Mouse (Mus musculus) ES-E14 (cell line): Measurements from ENCODE around the gene Noxred1. TPM values are rescaled to one million over a fixed set of nuclear protein-coding genes. Genes with fewer than 3 reads are reported as not detected.
A peak's percentile ranks its signal among the peaks of the same experiment; 100 is the strongest.
"Not testable (repeated sequence)": the region's sequence is repeated elsewhere in the genome, so short reads cannot be mapped to it uniquely, and the experiment has no call there.

Experiments
- DNase-seq: peaks from one replicate; pipeline ENCODE4 v3.0.0-alpha.2; 2013; ENCODE audit warnings: low read depth, low spot score
- H3K27ac ChIP-seq: 2 replicates; pipeline ENCODE4 v1.5.1; 2012; ENCODE audit warnings: low read depth, mild to moderate bottlenecking, low read length, moderate library complexity, mixed read lengths; ENCODE audit not compliant: poor library complexity, insufficient read depth, severe bottlenecking
- H3K36me3 ChIP-seq: 2 replicates; pipeline ENCODE4 v1.6.1; 2012; ENCODE audit warnings: mild to moderate bottlenecking, low read length, moderate library complexity, mixed read lengths; ENCODE audit not compliant: control insufficient read depth, poor library complexity, insufficient read depth, severe bottlenecking
- H3K4me1 ChIP-seq, 2 experiments: fragments of 150-350 bp in 1 of 2; sonication (generic) in 1 of 2; 2 replicates each; pipeline ENCODE4 v1.6.1; 2012; ENCODE audit warnings: low read length in 2 of 2, mild to moderate bottlenecking in 1 of 2, mixed read lengths in 1 of 2; ENCODE audit not compliant: control insufficient read depth in 2 of 2, insufficient read depth in 2 of 2, poor library complexity in 1 of 2
- H3K4me3 ChIP-seq, 2 experiments: fragments of 150-350 bp in 1 of 2; sonication (generic) in 1 of 2; 2 replicates each; pipeline ENCODE4 v1.5.1; 2012; ENCODE audit warnings: low read length in 2 of 2, low read depth in 1 of 2, mild to moderate bottlenecking in 1 of 2, mixed read lengths in 1 of 2; ENCODE audit not compliant: insufficient read depth in 1 of 2, poor library complexity in 1 of 2, severe bottlenecking in 1 of 2
- H3K9ac ChIP-seq: 2 replicates; pipeline ENCODE4 v1.6.1; 2012; ENCODE audit warnings: low read depth, mild to moderate bottlenecking, low read length, mixed read lengths; ENCODE audit not compliant: poor library complexity, insufficient read depth, severe bottlenecking
- H3K9me3 ChIP-seq: fragments of 150-350 bp; sonication (generic); 2 replicates; pipeline ENCODE4 v1.6.1; 2012; ENCODE audit warnings: low read depth, mild to moderate bottlenecking, low read length; ENCODE audit not compliant: control insufficient read depth, insufficient read depth
- CHD2 ChIP-seq: IDR thresholded peaks from 2 replicates; pipeline ENCODE4 v1.6.1; 2014; ENCODE audit warnings: mild to moderate bottlenecking, low read depth, low read length, inconsistent platforms
- HCFC1 ChIP-seq: IDR thresholded peaks from 2 replicates; pipeline ENCODE4 v1.6.1; 2012; ENCODE audit warnings: low read length, inconsistent platforms, borderline replicate concordance; ENCODE audit not compliant: insufficient read depth
- MAFK ChIP-seq: IDR thresholded peaks from 2 replicates; pipeline ENCODE4 v1.6.1; 2014; ENCODE audit warnings: mild to moderate bottlenecking, low read depth, low read length, inconsistent platforms; ENCODE audit not compliant: insufficient read depth
- ZC3H11A ChIP-seq: IDR thresholded peaks from 2 replicates; pipeline ENCODE4 v1.6.1; 2012; ENCODE audit warnings: low read depth, mild to moderate bottlenecking, inconsistent platforms, low read length, borderline replicate concordance
- ZNF384 ChIP-seq: IDR thresholded peaks from 2 replicates; pipeline ENCODE4 v1.6.1; 2012; ENCODE audit warnings: low read depth, low read length, inconsistent platforms
- in situ Hi-C, 2 experiments: fragments of 600-800 bp; cut with MboI; formaldehyde crosslinking; loops; one replicate each; pipeline ENCODE4 v1.15.1; 2025; ENCODE audit warnings: low sequenced_read_pairs in 2 of 2, inconsistent platforms in 1 of 2; ENCODE audit not compliant: unreplicated experiment in 2 of 2
- total RNA-seq: library from RNA; depleted of rRNA; stranded (reverse); fragments of 300-350 nt; gene quantifications from 2 replicates; pipeline ENCODE4 v1.2.3, GENCODE M21; 2012

Noxred1 gene
- total RNA-seq, 1 experiment = 3.0 TPM

GRCm38 (mm10) chr12:87219362-87219761 lies 19.2 kb downstream of the Noxred1 start:
- peaks cover 4% of the 10 kb centered on the region; the same call in 1 of the 2 replicates for H3K36me3 ChIP-seq
- in situ Hi-C loops = no loop called here
- H3K4me1 ChIP-seq = no peaks in the 10 kb centered on the region
- DNase-seq = no peak
- H3K9me3 ChIP-seq = no peaks in the 10 kb centered on the region
- no peak overlapping the region for H3K9ac ChIP-seq
- TF ChIP-seq CHD2 (no peak), ZNF384 (no peak), ZC3H11A (no peak), HCFC1 (no peak), MAFK (no peak)
- H3K4me3 ChIP-seq = no peak overlapping the region
- H3K27ac ChIP-seq = no peak overlapping the region

GRCm38 (mm10) chr12:87217596-87217995 lies 20.9 kb downstream of the Noxred1 start:
- in situ Hi-C loops = no loop called here
- no peak overlapping the region for H3K4me3 ChIP-seq
- H3K27ac ChIP-seq = no peak overlapping the region
- H3K9ac ChIP-seq = no peak overlapping the region
- no peaks in the 10 kb centered on the region for H3K4me1 ChIP-seq
- H3K9me3 ChIP-seq = no peaks in the 10 kb centered on the region
- no peak for DNase-seq
- H3K36me3 ChIP-seq = peaks cover 2% of the 10 kb centered on the region; the same call in 1 of the 2 replicates
- TF ChIP-seq HCFC1 (no peak), MAFK (no peak), ZC3H11A (no peak), CHD2 (no peak)

GRCm38 (mm10) chr12:87216053-87216452 lies 22.5 kb downstream of the Noxred1 start:
- H3K36me3 ChIP-seq = peaks cover 2% of the 10 kb centered on the region; the same call in 1 of the 2 replicates
- in situ Hi-C loops = no loop called here

DNA sequence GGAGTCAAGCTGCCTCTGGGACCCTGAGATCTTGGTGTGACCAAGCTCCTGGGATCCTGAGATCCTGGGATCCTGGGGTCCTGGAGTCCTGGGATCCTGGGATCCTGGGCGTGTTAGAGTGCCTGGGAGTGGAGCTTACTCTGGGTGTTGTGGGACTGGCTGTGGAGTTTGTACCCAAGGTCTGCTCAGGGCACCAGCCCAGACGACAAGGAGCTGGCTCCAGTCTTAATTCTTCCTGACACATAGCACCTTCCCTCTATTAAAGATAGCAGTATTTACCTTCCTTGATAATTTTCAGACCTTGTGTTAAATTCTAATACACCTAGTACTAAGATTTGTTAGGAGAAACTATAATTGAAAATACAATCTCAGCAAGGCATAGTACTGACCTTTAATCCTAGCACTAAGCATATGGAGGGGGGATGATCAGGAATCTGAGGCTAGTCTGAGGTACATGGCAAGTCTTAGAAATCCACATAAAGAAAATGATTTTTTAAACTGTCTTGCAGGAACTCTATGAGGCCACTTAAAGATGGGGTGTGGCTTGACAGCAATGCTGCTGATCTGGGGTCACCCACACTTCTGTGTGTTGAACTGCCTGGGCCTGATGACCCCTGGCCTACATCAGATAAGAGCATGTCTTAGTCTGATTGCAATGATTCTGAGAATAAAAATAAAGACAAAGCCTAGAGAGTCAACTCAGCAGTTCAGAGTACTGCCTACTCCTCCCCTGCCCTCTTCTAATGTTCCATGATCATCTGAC lies 25.5 kb downstream of the Noxred1 start:
- H3K27ac ChIP-seq = no peak overlapping the region
- in situ Hi-C loops = no loop called here

More at GRCm38 (mm10) chr12:87216053-87216452, 22.5 kb downstream of the Noxred1 start:
- TF ChIP-seq CHD2 = no peak
- TF ChIP-seq ZNF384 = no peak
- TF ChIP-seq HCFC1 = no peak
- TF ChIP-seq ZC3H11A = no peak
- TF ChIP-seq MAFK = no peak
- no peak overlapping the region for H3K9ac ChIP-seq
- H3K4me1 ChIP-seq = no peaks in the 10 kb centered on the region
- DNase-seq = no peak
- H3K4me3 ChIP-seq = no peak overlapping the region
- H3K27ac ChIP-seq = no peak overlapping the region
- H3K9me3 ChIP-seq = no peaks in the 10 kb centered on the region

DNA sequence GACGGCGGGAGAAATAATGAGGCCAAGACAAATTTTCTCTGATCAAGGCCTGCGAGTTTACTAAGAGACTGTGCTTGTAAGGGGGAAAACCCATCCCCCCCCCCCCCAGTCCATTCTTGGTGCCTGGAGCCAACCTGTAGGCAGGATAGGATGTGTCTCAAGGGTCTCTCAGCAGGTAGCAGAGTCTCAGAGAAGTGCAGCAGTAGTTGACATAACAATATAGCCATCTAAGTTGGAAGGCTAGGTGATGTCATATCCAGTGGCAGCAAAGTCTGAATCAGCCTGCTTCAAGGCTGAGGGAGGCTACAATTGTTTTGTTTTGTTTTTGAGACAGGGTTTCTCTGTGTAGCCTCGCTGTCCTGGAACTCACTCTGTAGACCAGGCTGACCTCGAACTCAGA lies 32.7 kb downstream of the Noxred1 start:
- H3K4me1 ChIP-seq, H3K4me3 ChIP-seq, H3K9me3 ChIP-seq, in situ Hi-C loops, DNase-seq, H3K9ac ChIP-seq, H3K36me3 ChIP-seq: not testable (repeated sequence)
- peak overlapping the region; percentile 60; the same call in 1 of the 2 replicates for H3K27ac ChIP-seq

More for the DNA sequence above, 25.5 kb downstream of the Noxred1 start:
- TF ChIP-seq ZC3H11A (no peak), HCFC1 (no peak), MAFK (no peak), CHD2 (no peak), ZNF384 (no peak)
- Histone ChIP-seq H3K36me3 (no peaks in the 10 kb centered on the region), H3K9ac (no peak overlapping the region), H3K4me1 (no peaks in the 10 kb centered on the region), H3K4me3 (no peak overlapping the region), H3K9me3 (no peaks in the 10 kb centered on the region)
- no peak for DNase-seq
